Mouse (Mus musculus): Measurements from ENCODE around the gene Wnt9b. TPM values are rescaled to one million over a fixed set of nuclear protein-coding genes. Genes with fewer than 3 reads are reported as not detected.
"Not testable (repeated sequence)": the region's sequence is repeated elsewhere in the genome, so short reads cannot be mapped to it uniquely, and the experiment has no call there.

Gene Wnt9b
- polyA plus RNA-seq, 1 experiment: not detected

- Histone ChIP-seq H3K79me2 (ENCODE audit: control insufficient read depth, insufficient read depth) (no peaks in the 10 kb centered on the region), H3K27me3 (ENCODE audit: control insufficient read depth, insufficient read depth, insufficient read length) (peaks cover 53% of the 10 kb centered on the region), H3K4me3 (no peak overlapping the region), H3K4me2 (ENCODE audit: low read depth) (no peak overlapping the region), H3K36me3 (ENCODE audit: control insufficient read depth, insufficient read depth) (no peaks in the 10 kb centered on the region), H3ac (ENCODE audit: control insufficient read depth, insufficient read length) (no peak overlapping the region)
- TF ChIP-seq E2F4 (IDR thresholded peaks at IDR 0.05; ENCODE audit: insufficient read depth) (no peak), SRF (IDR thresholded peaks at IDR 0.05; ENCODE audit: control insufficient read depth, insufficient read length, low read depth) (no peak), REST (IDR thresholded peaks at IDR 0.05; ENCODE audit: insufficient read depth, insufficient read length) (no peak), TCF3 (IDR thresholded peaks at IDR 0.05; ENCODE audit: insufficient read length, low read depth) (no peak), CEBPB (IDR thresholded peaks at IDR 0.05; ENCODE audit: insufficient read depth, poor library complexity, severe bottlenecking) (no peak), MYOD1 (IDR thresholded peaks at IDR 0.05; ENCODE audit: control insufficient read depth in 1 of 3, insufficient read length in 2 of 3, low read depth in 2 of 3) (no peak), TCF12 (IDR thresholded peaks at IDR 0.05; ENCODE audit: insufficient read depth, poor library complexity, severe bottlenecking) (no peak), POLR2A (IDR thresholded peaks at IDR 0.05; ENCODE audit: insufficient read length, low read depth) (no peak), MAX (IDR thresholded peaks at IDR 0.05; ENCODE audit: low read depth) (no peak), USF1 (IDR thresholded peaks at IDR 0.05; ENCODE audit: low read depth) (no peak), MYOG (IDR thresholded peaks at IDR 0.05; ENCODE audit: control insufficient read depth in 1 of 3, insufficient read depth in 1 of 3, insufficient read length in 2 of 3, low read depth in 2 of 3) (no peak), POLR2AphosphoS2 (IDR thresholded peaks at IDR 0.05; ENCODE audit: insufficient read length, low read depth) (no peak)
Observed at GRCm38 (mm10) chr11:103763410-103764163, 14.0 kb upstream of the Wnt9b start.

GRCm38 (mm10) chr11:103760891-103761290, 11.3 kb upstream of the Wnt9b start:
- H3K27me3 ChIP-seq (ENCODE audit: control insufficient read depth, insufficient read depth, insufficient read length): peaks cover 41% of the 10 kb centered on the region
- H3ac ChIP-seq (ENCODE audit: control insufficient read depth, insufficient read length); H3K79me2 ChIP-seq (ENCODE audit: control insufficient read depth, insufficient read depth); H3K4me2 ChIP-seq (ENCODE audit: low read depth); H3K4me3 ChIP-seq; H3K36me3 ChIP-seq (ENCODE audit: control insufficient read depth, insufficient read depth): not testable (repeated sequence)

- Histone ChIP-seq H3K4me2 (ENCODE audit: low read depth) (no peak overlapping the region), H3ac (ENCODE audit: control insufficient read depth, insufficient read length) (no peak overlapping the region), H3K36me3 (ENCODE audit: control insufficient read depth, insufficient read depth) (no peaks in the 10 kb centered on the region), H3K4me3 (no peak overlapping the region), H3K79me2 (ENCODE audit: control insufficient read depth, insufficient read depth) (no peaks in the 10 kb centered on the region), H3K27me3 (ENCODE audit: control insufficient read depth, insufficient read depth, insufficient read length) (peaks cover 41% of the 10 kb centered on the region)
- TF ChIP-seq MAX (IDR thresholded peaks at IDR 0.05; ENCODE audit: low read depth) (no peak), POLR2A (IDR thresholded peaks at IDR 0.05; ENCODE audit: insufficient read length, low read depth) (no peak), CEBPB (IDR thresholded peaks at IDR 0.05; ENCODE audit: insufficient read depth, poor library complexity, severe bottlenecking) (no peak)
Observed at GRCm38 (mm10) chr11:103760101-103760500, 10.5 kb upstream of the Wnt9b start.

- Histone ChIP-seq H3ac (ENCODE audit: control insufficient read depth, insufficient read length) (no peak overlapping the region), H3K36me3 (ENCODE audit: control insufficient read depth, insufficient read depth) (no peaks in the 10 kb centered on the region), H3K79me2 (ENCODE audit: control insufficient read depth, insufficient read depth) (no peaks in the 10 kb centered on the region), H3K27me3 (ENCODE audit: control insufficient read depth, insufficient read depth, insufficient read length) (peaks cover 40% of the 10 kb centered on the region), H3K4me2 (ENCODE audit: low read depth) (no peak overlapping the region), H3K4me3 (no peak overlapping the region)
- TF ChIP-seq SRF (IDR thresholded peaks at IDR 0.05; ENCODE audit: control insufficient read depth, insufficient read length, low read depth): no peak
- TF ChIP-seq MYOD1 (IDR thresholded peaks at IDR 0.05; ENCODE audit: control insufficient read depth in 1 of 3, insufficient read length in 2 of 3, low read depth in 2 of 3): no peak
- TF ChIP-seq TCF3 (IDR thresholded peaks at IDR 0.05; ENCODE audit: insufficient read length, low read depth): no peak
- no peak for TF ChIP-seq USF1 (IDR thresholded peaks at IDR 0.05; ENCODE audit: low read depth)
- TF ChIP-seq E2F4 (IDR thresholded peaks at IDR 0.05; ENCODE audit: insufficient read depth): no peak
- no peak for TF ChIP-seq TCF12 (IDR thresholded peaks at IDR 0.05; ENCODE audit: insufficient read depth, poor library complexity, severe bottlenecking)
Observed at GRCm38 (mm10) chr11:103758706-103759105, 9.1 kb upstream of the Wnt9b start.

GRCm38 (mm10) chr11:103758054-103758453, 8.4 kb upstream of the Wnt9b start:
- Histone ChIP-seq H3ac (ENCODE audit: control insufficient read depth, insufficient read length) (no peak overlapping the region), H3K36me3 (ENCODE audit: control insufficient read depth, insufficient read depth) (no peaks in the 10 kb centered on the region), H3K79me2 (ENCODE audit: control insufficient read depth, insufficient read depth) (no peaks in the 10 kb centered on the region), H3K4me3 (no peak overlapping the region), H3K27me3 (ENCODE audit: control insufficient read depth, insufficient read depth, insufficient read length) (peaks cover 41% of the 10 kb centered on the region), H3K4me2 (ENCODE audit: low read depth) (no peak overlapping the region)
- TF ChIP-seq TCF12 (IDR thresholded peaks at IDR 0.05; ENCODE audit: insufficient read depth, poor library complexity, severe bottlenecking): no peak
- TF ChIP-seq MYOG (IDR thresholded peaks at IDR 0.05; ENCODE audit: control insufficient read depth in 1 of 3, insufficient read depth in 1 of 3, insufficient read length in 2 of 3, low read depth in 2 of 3): no peak
- no peak for TF ChIP-seq REST (IDR thresholded peaks at IDR 0.05; ENCODE audit: insufficient read depth, insufficient read length)
- TF ChIP-seq POLR2A (IDR thresholded peaks at IDR 0.05; ENCODE audit: insufficient read length, low read depth): no peak
- TF ChIP-seq MAX (IDR thresholded peaks at IDR 0.05; ENCODE audit: low read depth): no peak
- no peak for TF ChIP-seq POLR2AphosphoS2 (IDR thresholded peaks at IDR 0.05; ENCODE audit: insufficient read length, low read depth)
- TF ChIP-seq E2F4 (IDR thresholded peaks at IDR 0.05; ENCODE audit: insufficient read depth): no peak
- no peak for TF ChIP-seq MYOD1 (IDR thresholded peaks at IDR 0.05; ENCODE audit: control insufficient read depth in 1 of 3, insufficient read length in 2 of 3, low read depth in 2 of 3)
- TF ChIP-seq CEBPB (IDR thresholded peaks at IDR 0.05; ENCODE audit: insufficient read depth, poor library complexity, severe bottlenecking): no peak
- no peak for TF ChIP-seq USF1 (IDR thresholded peaks at IDR 0.05; ENCODE audit: low read depth)
- TF ChIP-seq TCF3 (IDR thresholded peaks at IDR 0.05; ENCODE audit: insufficient read length, low read depth): no peak
- no peak for TF ChIP-seq SRF (IDR thresholded peaks at IDR 0.05; ENCODE audit: control insufficient read depth, insufficient read length, low read depth)

Measured in myocyte (in vitro differentiated cells).